Mouse (Mus musculus) R1 (cell line): Measurements from ENCODE around the gene Gm498.

Source experiments
- DNase-seq: peaks from one replicate; pipeline ENCODE4 v3.0.0-alpha.2; 2018; ENCODE audit warnings: low read depth, low spot score

The Gm498 gene

GRCm38 (mm10) chr7:143866538-143866937, at the start of gene Gm498:
Gm498 (plus strand) TSS chr7:143866838.
- no peak for DNase-seq

GRCm38 (mm10) chr7:143819201-143819600, 47.4 kb upstream of the Gm498 start:
- DNase-seq, result no peak

GRCm38 (mm10) chr7:143821241-143821640, 45.4 kb upstream of the Gm498 start:
- DNase-seq, result no peak

- DNase-seq, result peak; percentile 97
Measured at GRCm38 (mm10) chr7:143822375-143823265, 44.0 kb upstream of the Gm498 start, which contains the start of the genes Nadsyn1 and Dhcr7. Nadsyn1 (minus strand) TSS chr7:143822849. Dhcr7 (plus strand) TSS chr7:143823145.

- DNase-seq, result peak; percentile 26
Measured at GRCm38 (mm10) chr7:143823266-143823605, 43.4 kb upstream of the Gm498 start.

- no peak for DNase-seq
Measured at GRCm38 (mm10) chr7:143826985-143827384, 39.7 kb upstream of the Gm498 start.

GRCm38 (mm10) chr7:143829504-143830331, 36.9 kb upstream of the Gm498 start:
- peak; percentile 99 for DNase-seq

GRCm38 (mm10) chr7:143830399-143830798, 36.2 kb upstream of the Gm498 start:
- no peak for DNase-seq

GRCm38 (mm10) chr7:143832196-143832595, 34.4 kb upstream of the Gm498 start:
- DNase-seq, result peak; percentile 33

- DNase-seq, result no peak
Measured at GRCm38 (mm10) chr7:143832611-143833010, 34.0 kb upstream of the Gm498 start.

- DNase-seq, result no peak
Measured at GRCm38 (mm10) chr7:143833581-143834190, 33.0 kb upstream of the Gm498 start.

- DNase-seq, result no peak
Measured at GRCm38 (mm10) chr7:143834316-143834715, 32.3 kb upstream of the Gm498 start.

GRCm38 (mm10) chr7:143834972-143835371, 31.7 kb upstream of the Gm498 start:
- peak; percentile 11 for DNase-seq

GRCm38 (mm10) chr7:143837705-143838358, 28.8 kb upstream of the Gm498 start:
- DNase-seq, result no peak

- no peak for DNase-seq
Measured at GRCm38 (mm10) chr7:143840121-143840520, 26.5 kb upstream of the Gm498 start.

- no peak for DNase-seq
Measured at GRCm38 (mm10) chr7:143841301-143841700, 25.3 kb upstream of the Gm498 start.

- DNase-seq, result no peak
Measured at GRCm38 (mm10) chr7:143848127-143848767, 18.4 kb upstream of the Gm498 start.

- DNase-seq, result no peak
Measured at GRCm38 (mm10) chr7:143848768-143849482, 17.7 kb upstream of the Gm498 start.

- DNase-seq, result no peak
Measured at GRCm38 (mm10) chr7:143868874-143869273, 2.2 kb downstream of the Gm498 start.

GRCm38 (mm10) chr7:143883717-143884116, 17.1 kb downstream of the Gm498 start:
- no peak for DNase-seq
